Mouse (Mus musculus) brown adipose tissue, adult 24 weeks (tissue): ENCODE data around the gene Adam11. TPM values are rescaled to one million over a fixed set of nuclear protein-coding genes. Genes with fewer than 3 reads are reported as not detected.

ENCODE experiments used
- H3K27ac ChIP-seq: fragments of 200-500 bp; replicated peaks from 2 replicates; pipeline ENCODE4 v1.5.1; 2012; ENCODE audit warnings: low read depth, mild to moderate bottlenecking, low read length
- H3K4me1 ChIP-seq: fragments of 200-500 bp; 2 replicates; pipeline ENCODE4 v1.6.1; 2012; ENCODE audit warnings: low read length, mixed read lengths; ENCODE audit not compliant: control insufficient read depth, insufficient read depth, insufficient read length
- H3K4me3 ChIP-seq: fragments of 200-500 bp; 2 replicates; pipeline ENCODE4 v1.5.1; 2012; ENCODE audit warnings: low read depth, mild to moderate bottlenecking, low read length, moderate library complexity; ENCODE audit not compliant: insufficient read depth
- polyA plus RNA-seq: library from polyadenylated mRNA; stranded (reverse); fragments of >200 nt; gene quantifications from 2 replicates; pipeline ENCODE4 v1.2.4, GENCODE M21; 2012; ENCODE audit not compliant: missing spikeins, insufficient read depth, insufficient read length

Adam11 gene
- polyA plus RNA-seq, 1 experiment = 0.59 TPM

DNA sequence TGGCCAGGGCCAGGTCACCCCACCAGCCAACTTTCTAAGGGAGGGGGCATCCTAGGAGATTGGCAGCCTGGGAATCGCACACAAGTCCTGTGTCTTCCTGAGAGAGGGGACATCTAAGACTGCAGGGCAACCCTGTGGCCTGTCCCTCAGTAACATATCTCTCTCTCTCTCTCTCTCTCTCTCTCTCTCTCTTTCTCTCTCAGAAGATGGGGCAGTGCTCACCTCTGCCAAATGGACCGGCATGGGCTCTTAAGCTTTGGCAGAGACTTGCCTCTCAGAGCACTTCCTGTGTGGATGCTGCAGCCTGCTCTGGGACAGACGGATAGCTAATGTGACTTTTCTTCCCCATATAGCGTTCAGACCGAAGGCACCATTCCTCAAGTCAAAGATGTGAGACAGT, 18.4 kb upstream of the Adam11 start:
- H3K4me3 ChIP-seq = no peak overlapping the region
- no peak overlapping the region for H3K27ac ChIP-seq
- peaks cover 7% of the 10 kb centered on the region for H3K4me1 ChIP-seq

DNA sequence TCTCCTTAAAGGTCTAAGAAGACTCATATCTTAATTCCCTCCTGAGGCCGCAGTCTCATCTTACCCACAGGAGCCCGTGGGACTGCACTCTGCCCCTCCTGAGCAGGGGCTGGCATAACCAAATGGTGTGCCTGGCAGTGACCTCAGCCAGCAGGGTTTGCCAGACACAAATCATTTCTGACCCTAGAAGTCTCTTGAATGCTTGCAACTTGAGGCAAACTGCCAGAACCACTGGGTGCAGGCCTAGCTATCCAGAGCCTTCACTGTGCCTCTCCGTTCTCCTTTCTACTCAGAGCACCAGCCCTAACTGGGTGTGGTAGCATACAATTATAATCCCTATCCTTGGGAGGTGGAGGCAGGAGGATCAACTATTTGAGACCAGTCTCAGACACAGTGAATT, 16.5 kb upstream of the Adam11 start:
- no peak overlapping the region for H3K4me3 ChIP-seq
- no peak overlapping the region for H3K27ac ChIP-seq
- peaks cover 10% of the 10 kb centered on the region for H3K4me1 ChIP-seq

DNA sequence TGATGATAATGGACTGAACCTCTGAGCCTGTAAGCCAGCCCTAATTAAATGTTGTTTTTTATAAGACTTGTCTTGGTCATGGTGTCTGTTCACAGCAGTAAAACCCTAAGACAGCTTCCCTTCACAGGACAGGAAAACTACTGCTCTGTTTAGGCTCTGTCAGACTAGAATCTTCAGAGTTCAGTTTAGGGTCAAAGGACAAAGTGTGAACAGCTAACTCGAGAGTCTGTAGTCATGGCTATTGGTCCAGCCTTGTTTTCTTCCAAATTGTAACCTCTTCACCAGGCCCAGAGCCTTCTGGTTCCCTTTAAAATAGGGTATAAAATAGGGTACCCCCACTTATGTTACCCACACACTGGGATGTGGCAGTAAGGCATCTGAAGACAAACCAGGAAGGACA, 13.4 kb upstream of the Adam11 start:
- H3K4me3 ChIP-seq = no peak overlapping the region
- H3K27ac ChIP-seq = no peak overlapping the region
- peaks cover 9% of the 10 kb centered on the region for H3K4me1 ChIP-seq

DNA sequence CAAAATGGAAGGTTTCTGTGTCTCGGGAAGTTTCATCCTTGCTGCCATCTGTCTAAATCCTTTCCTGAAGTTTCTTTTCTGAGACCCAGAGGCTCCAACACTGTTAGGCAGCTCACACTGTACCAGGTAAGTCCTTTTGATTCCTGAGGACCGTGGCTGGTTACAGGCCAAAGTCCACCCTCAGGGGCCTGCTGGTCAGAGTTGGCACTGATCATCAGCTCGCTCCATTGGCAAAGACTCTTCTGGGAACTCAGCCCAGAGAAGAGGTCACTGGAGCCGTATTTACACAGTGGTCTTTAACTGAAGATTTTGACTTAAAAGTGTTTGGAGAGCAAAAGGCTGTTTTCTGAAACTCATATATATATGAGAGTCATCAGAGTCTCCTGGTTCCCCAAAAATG, 12.9 kb upstream of the Adam11 start:
- Histone ChIP-seq H3K4me1 (peaks cover 12% of the 10 kb centered on the region), H3K4me3 (no peak overlapping the region), H3K27ac (no peak overlapping the region)

DNA sequence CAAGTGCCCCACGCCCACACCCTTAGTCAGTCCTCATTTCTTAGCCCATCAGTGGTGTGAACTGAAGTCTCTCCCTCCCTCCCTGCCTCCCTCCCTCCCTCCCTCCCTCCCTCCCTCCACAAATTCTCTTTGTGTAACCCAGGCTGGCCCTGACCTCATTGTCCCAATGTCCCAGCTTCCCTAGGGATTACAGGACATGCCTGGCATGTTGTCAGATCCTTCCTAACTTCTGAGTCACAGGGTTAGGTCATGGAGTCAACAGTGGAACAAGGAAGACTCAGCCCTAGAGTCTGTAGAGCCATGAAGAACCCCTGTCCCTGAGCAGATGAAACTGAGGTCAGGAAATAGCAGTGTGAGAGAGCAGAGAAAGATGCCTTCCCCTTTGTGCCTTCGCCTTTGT, 11.5 kb upstream of the Adam11 start:
- Histone ChIP-seq H3K4me1 (peaks cover 12% of the 10 kb centered on the region), H3K27ac (no peak overlapping the region), H3K4me3 (no peak overlapping the region)

DNA sequence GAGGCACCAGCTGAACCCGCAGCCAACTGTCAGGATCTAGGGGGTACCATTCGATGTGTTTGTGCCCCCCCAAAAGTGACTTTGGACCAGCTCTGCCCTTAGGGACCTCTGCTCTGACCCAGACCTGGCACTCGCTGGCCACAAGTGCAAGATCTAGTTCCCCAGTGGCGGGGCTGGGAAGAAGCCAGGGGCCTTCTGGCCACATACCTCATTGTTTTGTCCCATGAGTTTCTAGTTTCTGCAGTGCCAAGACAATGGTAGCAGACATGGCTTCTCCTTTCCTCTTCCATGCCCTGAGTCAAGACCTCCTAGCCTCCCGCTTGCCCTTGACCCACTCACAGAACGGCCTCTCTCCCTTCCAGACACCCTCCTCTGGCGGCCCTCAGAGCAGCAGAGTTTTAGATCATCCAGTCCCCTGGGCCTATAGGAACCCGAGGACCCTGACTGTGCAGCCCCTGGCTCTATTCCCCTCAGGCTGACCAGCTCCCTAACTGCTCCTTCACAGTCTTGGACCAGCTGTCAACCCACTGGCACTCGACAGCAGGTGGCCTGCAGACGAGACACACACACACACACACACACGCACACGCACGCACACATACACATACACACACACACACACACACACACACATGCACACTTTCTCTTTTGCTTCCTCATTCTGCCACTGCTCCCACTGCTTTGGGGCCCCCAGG, 8.2 kb upstream of the Adam11 start:
- Histone ChIP-seq H3K4me3 (no peak overlapping the region), H3K27ac (no peak overlapping the region), H3K4me1 (peaks cover 12% of the 10 kb centered on the region)

DNA sequence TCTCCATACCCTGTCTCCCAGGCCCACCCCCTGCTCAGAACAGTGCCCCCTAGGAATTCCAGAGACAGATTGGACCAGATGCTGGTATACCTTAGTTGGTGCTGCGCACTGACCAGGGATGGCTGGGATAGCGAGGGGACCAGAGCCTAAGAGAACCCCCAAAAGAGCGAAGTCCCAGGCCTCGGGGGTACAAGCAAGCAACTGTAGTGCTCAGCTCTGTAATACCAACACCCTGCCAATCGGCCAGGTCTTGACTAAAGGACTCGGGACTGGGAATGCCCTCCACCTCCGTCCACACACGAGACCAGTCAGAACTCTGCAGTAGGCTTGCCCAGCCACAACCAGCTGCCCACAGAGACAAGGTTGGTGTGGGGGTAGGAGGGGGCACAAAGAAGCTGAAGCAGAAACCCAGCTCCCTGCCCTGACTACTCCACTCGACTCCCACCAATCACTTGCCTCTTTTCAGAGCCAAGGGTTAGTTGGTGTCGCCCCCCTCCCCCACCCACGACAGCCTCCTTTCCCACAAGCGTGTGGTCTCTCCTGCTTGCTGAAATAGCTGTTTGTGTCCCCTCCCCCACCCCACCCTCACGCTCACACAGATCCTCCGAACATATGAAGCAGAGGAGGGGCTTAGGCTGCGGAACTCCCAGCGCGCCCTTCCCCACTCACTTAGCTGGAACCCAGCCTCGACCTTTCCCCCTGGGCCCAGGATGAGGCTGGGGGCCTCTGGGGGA, 7.5 kb upstream of the Adam11 start:
- H3K27ac ChIP-seq = no peak overlapping the region
- no peak overlapping the region for H3K4me3 ChIP-seq
- peaks cover 12% of the 10 kb centered on the region for H3K4me1 ChIP-seq

DNA sequence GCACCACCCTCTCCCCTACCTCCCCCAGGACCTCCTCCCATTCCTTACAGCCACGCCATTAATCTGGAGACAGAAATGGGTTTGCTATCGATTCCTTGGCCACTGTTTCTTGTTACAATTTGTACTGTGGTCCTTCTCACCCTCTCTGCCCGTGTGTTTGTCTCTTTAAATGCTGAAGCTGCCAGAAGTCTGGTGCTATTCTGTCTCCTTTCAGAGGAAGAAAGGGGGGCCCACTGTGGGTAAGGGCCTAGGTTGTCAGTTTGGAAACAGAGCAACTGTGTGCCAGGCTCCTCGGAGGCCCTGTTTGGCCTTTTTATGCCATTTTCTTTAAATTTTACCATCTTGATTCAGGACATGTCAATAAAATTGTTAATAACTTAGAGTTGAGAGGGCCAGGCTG, 6.8 kb upstream of the Adam11 start:
- Histone ChIP-seq H3K4me1 (peaks cover 9% of the 10 kb centered on the region), H3K27ac (no peak overlapping the region), H3K4me3 (no peak overlapping the region)

DNA sequence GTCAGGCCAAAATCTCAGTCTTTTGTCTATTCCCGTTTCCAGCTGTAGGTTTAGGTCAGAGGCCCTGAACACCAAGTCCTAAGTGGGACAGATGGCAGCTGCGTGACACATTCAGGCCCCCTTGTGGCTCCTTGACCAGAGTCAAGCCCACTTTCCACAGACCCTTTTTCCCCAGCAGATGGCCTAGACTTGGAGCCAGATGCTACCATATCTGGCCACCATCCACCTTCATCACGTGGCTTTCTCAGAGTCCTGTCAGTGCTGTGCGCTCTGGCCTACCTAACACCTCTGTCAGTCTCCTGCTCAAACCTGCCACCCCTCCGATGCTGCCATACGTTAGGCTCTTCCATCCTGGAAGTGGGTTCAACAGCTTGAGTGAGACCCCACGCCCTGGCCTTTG, 5.8 kb upstream of the Adam11 start:
- Histone ChIP-seq H3K4me3 (no peak overlapping the region), H3K27ac (no peak overlapping the region), H3K4me1 (peaks cover 6% of the 10 kb centered on the region; the same call in 1 of the 2 replicates)

DNA sequence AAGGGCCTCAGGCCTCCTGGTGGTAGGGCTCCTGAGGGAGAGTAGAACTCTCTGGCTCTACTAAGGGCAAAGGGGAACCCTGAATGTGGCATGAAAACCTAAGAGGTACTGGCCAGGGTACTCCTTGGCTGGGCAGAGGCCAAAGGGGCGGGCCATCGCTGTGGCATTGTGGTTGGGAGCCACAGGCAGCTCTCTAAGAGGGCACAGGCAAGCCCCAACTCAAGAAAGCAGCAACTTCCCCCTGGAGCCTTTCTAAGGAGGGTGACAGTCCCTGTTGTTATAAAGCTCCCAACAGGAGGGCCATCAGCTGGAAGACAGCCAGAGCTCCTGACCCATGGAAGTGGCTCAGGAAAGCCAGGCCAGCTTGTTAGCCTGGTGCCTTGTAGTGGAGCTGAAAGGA, 2.3 kb upstream of the Adam11 start:
- no peaks in the 10 kb centered on the region for H3K4me1 ChIP-seq
- no peak overlapping the region for H3K27ac ChIP-seq
- H3K4me3 ChIP-seq = no peak overlapping the region

DNA sequence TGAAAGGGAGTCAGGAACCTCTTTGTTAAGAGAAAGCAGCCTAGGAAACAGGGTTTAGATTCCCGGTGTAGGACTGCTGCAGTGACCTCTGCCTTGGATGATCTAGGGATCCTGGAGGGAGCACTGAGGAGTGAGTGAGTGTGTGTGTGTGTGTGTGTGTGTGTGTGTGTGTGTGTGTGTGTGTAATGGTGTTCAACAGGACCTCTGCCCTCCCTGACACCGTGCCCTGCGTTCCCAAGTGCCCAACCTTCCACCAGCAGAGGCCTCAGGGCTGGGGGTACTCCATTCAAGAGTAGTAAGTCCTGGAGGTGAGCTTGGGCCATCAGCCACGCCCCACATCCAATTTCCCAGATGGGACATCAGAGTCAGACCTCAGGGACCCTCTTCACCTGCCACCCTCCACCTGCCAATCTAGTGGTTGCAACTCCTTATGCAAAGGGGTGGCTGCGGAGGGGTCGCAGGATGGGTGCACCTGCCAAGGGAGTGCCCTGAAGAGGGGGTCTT, 382 bp upstream of the Adam11 start:
- no peak overlapping the region for H3K4me3 ChIP-seq
- H3K4me1 ChIP-seq = no peaks in the 10 kb centered on the region
- no peak overlapping the region for H3K27ac ChIP-seq

DNA sequence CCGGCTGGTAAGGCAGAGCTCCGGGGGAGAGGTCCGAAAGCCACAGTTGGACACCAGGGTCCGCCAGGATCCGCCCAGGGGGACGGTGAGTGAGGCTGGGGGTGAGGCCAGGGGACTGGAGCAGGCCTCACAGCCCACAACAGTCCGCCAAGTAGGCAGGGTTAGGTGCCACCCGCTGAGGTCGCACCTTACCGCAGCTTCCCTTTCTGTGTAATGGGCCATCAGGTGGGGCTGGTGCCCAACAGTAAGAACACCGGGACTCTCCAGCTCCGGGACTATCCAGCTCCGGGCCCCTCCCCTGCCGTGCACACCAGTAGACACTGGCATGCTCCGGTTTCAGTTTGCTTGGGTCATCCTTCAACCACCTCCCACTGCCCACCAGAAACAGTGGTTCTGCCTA, 1.0 kb downstream of the Adam11 start:
- Histone ChIP-seq H3K4me1 (no peaks in the 10 kb centered on the region), H3K4me3 (peak overlapping the region; percentile 31), H3K27ac (no peak overlapping the region)

DNA sequence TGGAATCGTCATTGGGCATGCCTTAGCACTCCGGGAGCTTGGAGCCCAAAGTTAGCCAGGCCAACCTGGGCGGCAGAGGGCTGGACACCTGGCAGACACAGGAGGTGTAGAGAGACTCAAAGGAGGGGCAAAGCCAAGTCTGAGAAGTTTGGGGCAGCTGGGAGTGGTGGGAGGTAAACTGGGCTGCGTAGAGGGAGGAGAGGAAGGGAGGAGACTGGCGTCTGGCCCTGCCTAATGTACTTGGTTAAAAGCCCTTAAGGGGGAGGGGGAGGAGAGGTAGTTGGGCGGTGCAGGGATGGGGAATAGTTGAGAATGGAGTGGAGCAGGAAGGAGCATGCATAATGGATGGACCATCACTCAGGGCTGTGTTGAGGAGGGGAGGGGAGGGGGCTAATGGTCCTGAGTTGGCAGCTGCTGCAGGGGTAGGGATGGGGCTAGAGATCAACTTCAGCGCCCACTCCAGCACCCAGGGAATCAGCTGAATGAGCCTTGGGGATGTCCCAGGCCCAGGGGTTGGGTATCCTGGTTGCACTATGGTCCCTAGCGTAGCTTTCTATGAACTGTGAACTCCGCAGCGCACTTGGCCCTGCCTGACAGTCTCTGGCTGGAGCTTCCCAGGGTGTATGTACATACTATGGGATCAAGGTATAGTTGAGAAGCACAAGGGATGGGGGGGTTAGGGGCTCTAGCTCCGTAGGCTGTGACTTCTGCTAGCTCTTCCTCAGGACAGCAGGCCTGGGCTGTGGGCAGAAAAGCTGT, 1.9 kb downstream of the Adam11 start:
- no peaks in the 10 kb centered on the region for H3K4me1 ChIP-seq
- H3K27ac ChIP-seq = no peak overlapping the region
- H3K4me3 ChIP-seq = no peak overlapping the region

DNA sequence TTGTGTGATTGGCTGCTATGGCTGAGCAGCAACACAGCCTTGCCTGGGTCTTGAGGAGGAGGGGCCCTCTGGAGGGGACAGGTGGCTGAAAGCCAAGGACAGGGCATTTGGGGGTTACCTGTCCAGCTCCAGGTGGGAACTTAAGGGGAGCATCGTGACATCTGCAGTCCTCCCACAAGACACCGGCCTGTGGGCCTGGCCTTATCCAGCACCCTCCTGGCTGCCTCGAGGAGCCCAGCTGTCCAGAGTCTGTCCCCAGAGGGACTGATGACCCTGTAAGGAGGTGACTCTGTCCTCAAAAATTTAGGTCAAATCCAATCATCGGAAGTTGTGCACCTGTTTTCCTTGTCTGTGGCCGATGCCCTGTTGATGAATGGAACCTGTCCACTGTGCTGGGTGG, 4.2 kb downstream of the Adam11 start:
- Histone ChIP-seq H3K4me3 (no peak overlapping the region), H3K4me1 (no peaks in the 10 kb centered on the region), H3K27ac (no peak overlapping the region)

DNA sequence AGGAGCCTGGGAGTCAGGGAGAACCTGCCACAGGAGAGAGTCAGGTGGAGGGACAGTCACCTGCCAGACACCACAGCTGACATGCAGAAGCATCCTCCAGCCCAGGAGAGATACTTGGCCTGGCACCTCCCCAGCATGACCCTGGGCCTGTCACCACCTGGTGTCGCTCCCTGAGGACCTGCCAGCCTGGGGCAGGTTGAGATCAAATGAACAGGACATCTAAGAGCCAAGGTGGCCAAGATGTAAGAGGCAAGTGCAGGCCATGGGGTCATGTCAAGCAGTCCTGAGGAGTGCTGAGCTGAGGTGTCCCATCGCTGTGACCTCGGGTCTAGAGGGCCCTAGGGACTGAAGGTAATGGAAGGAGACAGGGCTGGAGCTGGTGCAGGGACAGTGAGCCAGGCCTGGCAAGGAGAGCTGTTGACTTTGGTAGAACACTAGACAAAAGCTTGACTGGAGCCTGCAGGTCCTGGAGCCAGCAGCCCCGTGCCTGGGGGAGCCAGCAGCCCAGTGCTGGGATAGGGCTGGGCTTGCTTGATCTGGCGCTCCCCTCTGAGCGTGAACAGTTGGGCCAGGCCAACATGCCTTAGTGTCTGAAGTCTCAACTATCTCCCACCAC, 5.9 kb downstream of the Adam11 start:
- no peaks in the 10 kb centered on the region for H3K4me1 ChIP-seq
- no peak overlapping the region for H3K27ac ChIP-seq

More for the DNA sequence above, 5.9 kb downstream of the Adam11 start:
- no peak overlapping the region for H3K4me3 ChIP-seq
